Mouse (Mus musculus) heart, adult 9 months (tissue): ENCODE measurements around the gene Prr3.
"Not testable (repeated sequence)": the region's sequence is repeated elsewhere in the genome, so short reads cannot be mapped to it uniquely, and the experiment has no call there.

Experiments used
- DNase-seq, 2 experiments: peaks; one replicate each; pipeline ENCODE4 v3.0.0; 2022; ENCODE audit warnings: low spot score in 2 of 2

Prr3 gene

GRCm38 (mm10) chr17:35998545-35999305, 18.7 kb upstream of the Prr3 start:
- DNase-seq: no peak

- no peak for DNase-seq
These were observed 17.9 kb upstream of the Prr3 start for GRCm38 (mm10) chr17:35997713-35998510.

GRCm38 (mm10) chr17:35996949-35997348, 16.9 kb upstream of the Prr3 start:
- DNase-seq: peak; percentile 93 to 97

GRCm38 (mm10) chr17:35994879-35995240, 14.8 kb upstream of the Prr3 start:
- no peak for DNase-seq

GRCm38 (mm10) chr17:35994175-35994878, 14.3 kb upstream of the Prr3 start:
- DNase-seq: peak; percentile 84 to 86

- DNase-seq: peak; percentile 60 to 79
These were observed 13.6 kb upstream of the Prr3 start for GRCm38 (mm10) chr17:35993675-35994074.

GRCm38 (mm10) chr17:35991781-35992180, 11.7 kb upstream of the Prr3 start:
- peak in 1 of 2 experiments; percentile 34 for DNase-seq

GRCm38 (mm10) chr17:35981776-35982175, 1.7 kb upstream of the Prr3 start:
- DNase-seq: no peak

- peak; percentile 54 to 56 for DNase-seq
These were observed 323 bp upstream of the Prr3 start for GRCm38 (mm10) chr17:35980363-35980754.

- DNase-seq: no peak
These were observed 1.1 kb downstream of the Prr3 start for GRCm38 (mm10) chr17:35978811-35979400.

GRCm38 (mm10) chr17:35972131-35972530, 7.9 kb downstream of the Prr3 start:
- no peak for DNase-seq

GRCm38 (mm10) chr17:35969418-35970389, 10.3 kb downstream of the Prr3 start, which contains the start of gene Abcf1:
TSS of gene Abcf1 (minus strand) at chr17:35969761.
- DNase-seq: peak; percentile 97 to 99

- DNase-seq: no peak
These were observed 12.4 kb downstream of the Prr3 start for GRCm38 (mm10) chr17:35967621-35968020.

- DNase-seq: no peak
These were observed 16.8 kb downstream of the Prr3 start for GRCm38 (mm10) chr17:35963279-35963678.

GRCm38 (mm10) chr17:35958533-35959223, 21.4 kb downstream of the Prr3 start:
- DNase-seq: no peak

GRCm38 (mm10) chr17:35954665-35955064, 25.4 kb downstream of the Prr3 start:
- DNase-seq: no peak

- DNase-seq: not testable (repeated sequence)
These were observed 27.5 kb downstream of the Prr3 start for GRCm38 (mm10) chr17:35952559-35952958.

- not testable (repeated sequence) for DNase-seq
These were observed 29.1 kb downstream of the Prr3 start for GRCm38 (mm10) chr17:35950946-35951345.

- DNase-seq: no peak
These were observed 40.1 kb downstream of the Prr3 start for GRCm38 (mm10) chr17:35939941-35940340.

- no peak for DNase-seq
These were observed 40.9 kb downstream of the Prr3 start for GRCm38 (mm10) chr17:35939108-35939507.
